Mouse (Mus musculus) hindbrain, embryonic 16.5 days (tissue): ENCODE results near the gene Frmd5. TPM values are rescaled to one million over a fixed set of nuclear protein-coding genes. Genes with fewer than 3 reads are reported as not detected.
A peak's percentile ranks its signal among the peaks of the same experiment; 100 is the strongest.

ENCODE experiments used
- ATAC-seq: fragments of 200-750 bp; cut with Nextera tagmentation; 2 replicates; pipeline ENCODE4 v1.8.0; 2017; ENCODE audit warnings: moderate TSS enrichment, moderate library complexity
- H3K27ac ChIP-seq: fragments of 300-500 bp; sonication (generic); 2 replicates; pipeline ENCODE4 v1.5.1; 2014; ENCODE audit warnings: low read depth, mild to moderate bottlenecking, control low read depth, low read length, moderate library complexity
- H3K27me3 ChIP-seq: fragments of 300-500 bp; sonication (generic); replicated peaks from 2 replicates; pipeline ENCODE4 v1.6.1; 2014; ENCODE audit warnings: low read length; ENCODE audit not compliant: control insufficient read depth, insufficient read depth
- H3K36me3 ChIP-seq: fragments of 300-500 bp; sonication (generic); 2 replicates; pipeline ENCODE4 v1.6.1; 2014; ENCODE audit warnings: mild to moderate bottlenecking, low read length, moderate library complexity, mixed read lengths; ENCODE audit not compliant: control insufficient read depth, insufficient read depth
- H3K4me1 ChIP-seq: fragments of 300-500 bp; sonication (generic); 2 replicates; pipeline ENCODE4 v1.6.1; 2014; ENCODE audit warnings: low read depth, low read length; ENCODE audit not compliant: control insufficient read depth, insufficient read depth
- H3K4me2 ChIP-seq: fragments of 300-500 bp; sonication (generic); 2 replicates; pipeline ENCODE4 v1.6.1; 2014; ENCODE audit warnings: mild to moderate bottlenecking, low read length, control low read depth, moderate library complexity
- H3K4me3 ChIP-seq: fragments of 300-500 bp; sonication (generic); 2 replicates; pipeline ENCODE4 v1.5.1; 2014; ENCODE audit warnings: mild to moderate bottlenecking, low read length, control low read depth, moderate library complexity
- H3K9ac ChIP-seq: fragments of 300-500 bp; sonication (generic); 2 replicates; pipeline ENCODE4 v1.6.1; 2014; ENCODE audit warnings: low read depth, mild to moderate bottlenecking, control low read depth, low read length, moderate library complexity
- H3K9me3 ChIP-seq: fragments of 300-500 bp; sonication (generic); 2 replicates; pipeline ENCODE4 v1.6.1; 2014; ENCODE audit warnings: mild to moderate bottlenecking, low read length, moderate library complexity; ENCODE audit not compliant: control insufficient read depth
- WGBS: fragments of 180-500 bp; shearing (Covaris S2); extraction: QIAGEN DNeasy Blood & Tissue Kit; methylation state at CpG from one replicate; pipeline ENCODE4 v1.1.7; 2014; 5-methylcytosine and 5-hydroxymethylcytosine counted together
- polyA plus RNA-seq: library from polyadenylated mRNA; unstranded; fragments of >200 nt; fragmentation: Nextera tagmentation; extraction: Ambion mirVana; gene quantifications from 2 replicates; pipeline ENCODE4 v1.2.1, GENCODE M21; 2015

Frmd5 gene
- polyA plus RNA-seq, 1 experiment from 2014 or later: 23.8 TPM

GRCm38 (mm10) chr2:121688107-121688506 lies 118.8 kb downstream of the Frmd5 start:
- ATAC-seq: no peak
- Histone ChIP-seq H3K9ac (no peak overlapping the region), H3K36me3 (no peaks in the 10 kb centered on the region), H3K4me2 (no peak overlapping the region), H3K27me3 (no peaks in the 10 kb centered on the region), H3K9me3 (no peaks in the 10 kb centered on the region), H3K4me1 (0 out of 2 replicates have a peak, but pooled peaks cover 4% of the 10 kb centered on the region), H3K4me3 (no peak overlapping the region), H3K27ac (no peak overlapping the region)
- 55% methylated on average over 2 of the region's 2 CpGs for WGBS

- Histone ChIP-seq H3K9me3 (no peaks in the 10 kb centered on the region), H3K27ac (no peak overlapping the region), H3K4me3 (no peak overlapping the region), H3K9ac (no peak overlapping the region), H3K4me2 (no peak overlapping the region), H3K4me1 (0 out of 2 replicates have a peak, but pooled peaks cover 2% of the 10 kb centered on the region), H3K36me3 (no peaks in the 10 kb centered on the region), H3K27me3 (no peaks in the 10 kb centered on the region)
- WGBS: 90% methylated on average over 8 of the region's 8 CpGs
- no peak for ATAC-seq
Observed at GRCm38 (mm10) chr2:121683606-121684005, 123.3 kb downstream of the Frmd5 start.

- no peaks in the 10 kb centered on the region for H3K27me3 ChIP-seq
- H3K9ac ChIP-seq: no peak overlapping the region
- H3K9me3 ChIP-seq: no peaks in the 10 kb centered on the region
- 93% methylated on average over 3 of the region's 3 CpGs for WGBS
- H3K36me3 ChIP-seq: no peaks in the 10 kb centered on the region
- no peak overlapping the region for H3K27ac ChIP-seq
- no peak overlapping the region for H3K4me3 ChIP-seq
- H3K4me2 ChIP-seq: no peak overlapping the region
- peak; percentile 60; the same call in 1 of the 2 replicates for ATAC-seq
- H3K4me1 ChIP-seq: no peaks in the 10 kb centered on the region; the same call in none of the 2 replicates
Observed at GRCm38 (mm10) chr2:121682361-121682760, 124.5 kb downstream of the Frmd5 start.

- WGBS: 84% methylated on average over 7 of the region's 7 CpGs
- Histone ChIP-seq H3K27ac (no peak overlapping the region), H3K4me2 (no peak overlapping the region), H3K4me3 (no peak overlapping the region), H3K4me1 (no peaks in the 10 kb centered on the region; the same call in none of the 2 replicates), H3K9me3 (no peaks in the 10 kb centered on the region), H3K9ac (no peak overlapping the region), H3K27me3 (no peaks in the 10 kb centered on the region), H3K36me3 (no peaks in the 10 kb centered on the region)
- ATAC-seq: no peak
Observed at GRCm38 (mm10) chr2:121679711-121680110, 127.2 kb downstream of the Frmd5 start.

- H3K36me3 ChIP-seq: no peaks in the 10 kb centered on the region
- H3K4me2 ChIP-seq: no peak overlapping the region
- H3K27me3 ChIP-seq: no peaks in the 10 kb centered on the region
- no peaks in the 10 kb centered on the region for H3K9me3 ChIP-seq
- no peaks in the 10 kb centered on the region; the same call in none of the 2 replicates for H3K4me1 ChIP-seq
- no peak overlapping the region; the same call in 1 of the 2 replicates for H3K9ac ChIP-seq
- no peak overlapping the region for H3K4me3 ChIP-seq
- peak overlapping the region; percentile 7; the same call in 1 of the 2 replicates for H3K27ac ChIP-seq
- 53% methylated on average over 6 of the region's 6 CpGs for WGBS
- ATAC-seq: peak; percentile 45; the same call in 1 of the 2 replicates
Observed at GRCm38 (mm10) chr2:121677649-121677986, 129.3 kb downstream of the Frmd5 start.

- Histone ChIP-seq H3K27ac (peak overlapping the region; percentile 7; the same call in 1 of the 2 replicates), H3K4me2 (no peak overlapping the region), H3K4me3 (no peak overlapping the region), H3K9ac (no peak overlapping the region; the same call in 1 of the 2 replicates), H3K36me3 (no peaks in the 10 kb centered on the region), H3K4me1 (no peaks in the 10 kb centered on the region; the same call in none of the 2 replicates), H3K9me3 (no peaks in the 10 kb centered on the region), H3K27me3 (no peaks in the 10 kb centered on the region)
- WGBS: 51% methylated on average over 6 of the region's 6 CpGs
- peak; percentile 19; the same call in 1 of the 2 replicates for ATAC-seq
Observed at GRCm38 (mm10) chr2:121676951-121677648, 129.8 kb downstream of the Frmd5 start.

- no peak overlapping the region for H3K4me2 ChIP-seq
- no peaks in the 10 kb centered on the region; the same call in none of the 2 replicates for H3K4me1 ChIP-seq
- no peak overlapping the region for H3K27ac ChIP-seq
- WGBS: 80% methylated on average over 5 of the region's 5 CpGs
- no peak for ATAC-seq
- H3K9ac ChIP-seq: no peak overlapping the region
- no peaks in the 10 kb centered on the region for H3K9me3 ChIP-seq
- H3K27me3 ChIP-seq: no peaks in the 10 kb centered on the region
- no peaks in the 10 kb centered on the region for H3K36me3 ChIP-seq
- H3K4me3 ChIP-seq: no peak overlapping the region
Observed at GRCm38 (mm10) chr2:121675895-121676294, 131.0 kb downstream of the Frmd5 start.

GRCm38 (mm10) chr2:121675136-121675535 lies 131.8 kb downstream of the Frmd5 start:
- no peak for ATAC-seq
- WGBS: 90% methylated on average over 3 of the region's 3 CpGs
- H3K4me2 ChIP-seq: no peak overlapping the region

GRCm38 (mm10) chr2:121674211-121674610 lies 132.7 kb downstream of the Frmd5 start:
- ATAC-seq: no peak
- Histone ChIP-seq H3K27me3 (no peaks in the 10 kb centered on the region), H3K9me3 (no peaks in the 10 kb centered on the region), H3K4me1 (no peaks in the 10 kb centered on the region; the same call in none of the 2 replicates), H3K4me2 (no peak overlapping the region), H3K27ac (no peak overlapping the region), H3K4me3 (no peak overlapping the region), H3K9ac (no peak overlapping the region), H3K36me3 (no peaks in the 10 kb centered on the region)
- 66% methylated on average over 8 of the region's 8 CpGs for whole genome bisulfite sequencing

More at GRCm38 (mm10) chr2:121675136-121675535, 131.8 kb downstream of the Frmd5 start:
- H3K9me3 ChIP-seq: no peaks in the 10 kb centered on the region
- H3K27me3 ChIP-seq: no peaks in the 10 kb centered on the region
- no peaks in the 10 kb centered on the region; the same call in none of the 2 replicates for H3K4me1 ChIP-seq
- no peak overlapping the region for H3K4me3 ChIP-seq
- no peaks in the 10 kb centered on the region for H3K36me3 ChIP-seq
- H3K27ac ChIP-seq: no peak overlapping the region
- H3K9ac ChIP-seq: no peak overlapping the region
